Mouse (Mus musculus) neural tube, embryonic 11.5 days (tissue): ENCODE data around the gene Gstm3. TPM values are rescaled to one million over a fixed set of nuclear protein-coding genes. Genes with fewer than 3 reads are reported as not detected.
"Not testable (repeated sequence)": the region's sequence is repeated elsewhere in the genome, so short reads cannot be mapped to it uniquely, and the experiment has no call there.

Experiments
- ATAC-seq: fragments of 200-750 bp; cut with Nextera tagmentation; 2 replicates; pipeline ENCODE4 v1.8.0; 2017; ENCODE audit warnings: moderate number of reproducible peaks, mild to moderate bottlenecking, moderate TSS enrichment, moderate library complexity; ENCODE audit not compliant: insufficient read depth, low FRiP score, low TSS enrichment
- DNase-seq: peaks from one replicate; pipeline ENCODE4 v3.0.0-alpha.2; 2015; ENCODE audit warnings: low spot score
- H3K27ac ChIP-seq: fragments of 300-500 bp; sonication (generic); 2 replicates; pipeline ENCODE4 v1.5.1; 2014; ENCODE audit warnings: low read depth, mild to moderate bottlenecking, low read length
- H3K27me3 ChIP-seq: fragments of 300-500 bp; sonication (generic); 2 replicates; pipeline ENCODE4 v1.6.1; 2014; ENCODE audit warnings: mild to moderate bottlenecking, low read length, mixed read lengths; ENCODE audit not compliant: control insufficient read depth, insufficient read depth
- H3K36me3 ChIP-seq: fragments of 300-500 bp; sonication (generic); 2 replicates; pipeline ENCODE4 v1.6.1; 2014; ENCODE audit warnings: mild to moderate bottlenecking, low read length, moderate library complexity, mixed read lengths; ENCODE audit not compliant: control insufficient read depth, insufficient read depth
- H3K4me1 ChIP-seq: fragments of 300-500 bp; sonication (generic); 2 replicates; pipeline ENCODE4 v1.6.1; 2014; ENCODE audit warnings: low read length, mixed read lengths; ENCODE audit not compliant: control insufficient read depth, insufficient read depth
- H3K4me2 ChIP-seq: fragments of 300-500 bp; sonication (generic); 2 replicates; pipeline ENCODE4 v1.6.1; 2014; ENCODE audit warnings: low read depth, mild to moderate bottlenecking, moderate library complexity
- H3K4me3 ChIP-seq: fragments of 300-500 bp; sonication (generic); 2 replicates; pipeline ENCODE4 v1.5.1; 2014; ENCODE audit warnings: low read depth, low read length
- H3K9ac ChIP-seq: fragments of 300-500 bp; sonication (generic); 2 replicates; pipeline ENCODE4 v1.6.1; 2014; ENCODE audit warnings: mild to moderate bottlenecking, low read length
- H3K9me3 ChIP-seq: fragments of 300-500 bp; sonication (generic); 2 replicates; pipeline ENCODE4 v1.6.1; 2016; ENCODE audit warnings: low read length; ENCODE audit not compliant: control insufficient read depth
- WGBS: fragments of 180-500 bp; shearing (Covaris S2); extraction: QIAGEN DNeasy Blood & Tissue Kit; methylation state at CpG from one replicate; pipeline ENCODE4 v1.1.7; 2014; 5-methylcytosine and 5-hydroxymethylcytosine counted together
- polyA plus RNA-seq: library from polyadenylated mRNA; unstranded; fragments of >200 nt; fragmentation: Nextera tagmentation; extraction: Ambion mirVana; gene quantifications from 2 replicates; pipeline ENCODE4 v1.2.1, GENCODE M21; 2014

The Gstm3 gene
- polyA plus RNA-seq, 1 experiment from 2014 or later, result not detected

DNA sequence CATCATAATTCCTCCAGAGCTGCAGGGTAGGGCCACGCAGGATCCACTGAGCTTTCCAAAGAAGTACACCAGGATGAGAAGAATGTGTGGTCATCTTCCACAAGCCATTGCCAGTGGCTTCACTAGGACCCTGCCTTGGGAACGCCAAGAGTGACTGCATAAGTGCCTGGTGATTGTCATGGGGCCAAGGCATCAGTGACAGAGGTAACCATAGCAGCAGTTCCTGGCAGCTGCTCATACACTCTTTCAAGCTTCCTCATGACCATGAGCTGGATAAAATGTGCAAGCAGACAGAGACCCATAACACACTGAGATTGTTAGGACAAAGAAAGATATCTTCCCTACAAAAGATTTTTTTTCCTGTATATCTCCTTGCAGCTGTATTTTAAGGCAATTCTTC is 41.2 kb upstream of the Gstm3 start:
- ATAC-seq (no peak), DNase-seq (no peak)
- Histone ChIP-seq H3K4me1 (no peaks in the 10 kb centered on the region), H3K4me3 (no peak overlapping the region), H3K4me2 (no peak overlapping the region), H3K9me3 (no peaks in the 10 kb centered on the region), H3K27me3 (no peaks in the 10 kb centered on the region), H3K9ac (no peak overlapping the region), H3K36me3 (no peaks in the 10 kb centered on the region), H3K27ac (no peak overlapping the region)
- WGBS, result 81% methylated on average over 2 of the region's 2 CpGs

DNA sequence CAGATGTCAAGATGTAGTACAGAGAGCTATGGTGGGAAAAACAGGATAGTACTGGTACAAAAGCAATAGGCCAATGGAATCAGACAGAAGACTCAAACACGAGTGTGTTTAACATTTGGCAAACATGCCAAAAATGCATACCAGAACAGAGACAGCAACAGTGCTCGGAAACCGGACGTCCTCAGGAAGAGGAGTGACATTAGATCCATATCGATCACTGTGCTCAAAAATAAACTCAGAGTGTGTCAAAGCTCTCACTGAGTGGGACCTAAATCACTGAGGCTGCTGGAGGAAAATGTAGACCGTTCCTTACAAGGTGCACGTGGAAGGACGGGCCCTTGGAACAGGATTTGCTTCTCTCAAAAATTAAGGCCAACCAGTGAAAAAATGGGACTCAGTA is 32.9 kb upstream of the Gstm3 start:
- no peak for ATAC-seq

DNA sequence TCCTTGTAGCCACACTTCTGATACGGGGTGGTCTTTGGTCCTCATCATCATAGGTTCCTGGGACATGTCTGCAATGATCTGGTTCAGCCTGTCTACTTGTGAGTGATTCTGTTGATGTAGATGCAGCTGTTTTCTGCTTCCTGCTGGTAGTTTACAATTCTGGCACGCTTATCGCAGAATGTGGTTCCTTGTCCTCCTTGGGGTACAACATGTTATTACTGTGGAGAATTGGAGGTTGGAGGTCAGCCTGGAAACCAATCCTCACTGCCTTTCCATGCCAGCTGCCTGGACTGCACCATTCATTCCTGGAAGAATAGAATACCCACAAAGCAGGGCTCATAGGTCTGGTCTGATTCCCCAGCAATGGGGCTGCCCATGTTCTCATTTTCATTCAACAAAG is 30.4 kb upstream of the Gstm3 start:
- Histone ChIP-seq H3K4me3 (no peak overlapping the region), H3K27ac (no peak overlapping the region), H3K4me1 (no peaks in the 10 kb centered on the region), H3K36me3 (no peaks in the 10 kb centered on the region), H3K27me3 (no peaks in the 10 kb centered on the region), H3K4me2 (no peak overlapping the region), H3K9ac (no peak overlapping the region), H3K9me3 (no peaks in the 10 kb centered on the region)
- no peak for DNase-seq
- WGBS, result 86% methylated on average over 3 of the region's 3 CpGs
- ATAC-seq, result no peak

More for the DNA sequence above, 32.9 kb upstream of the Gstm3 start:
- H3K4me3 ChIP-seq, result no peak overlapping the region
- DNase-seq, result no peak
- WGBS, result 86% methylated on average over 8 of the region's 8 CpGs
- no peaks in the 10 kb centered on the region for H3K36me3 ChIP-seq
- H3K9ac ChIP-seq, result no peak overlapping the region
- H3K9me3 ChIP-seq, result no peaks in the 10 kb centered on the region
- no peaks in the 10 kb centered on the region for H3K27me3 ChIP-seq
- no peak overlapping the region for H3K4me2 ChIP-seq
- no peaks in the 10 kb centered on the region for H3K4me1 ChIP-seq
- H3K27ac ChIP-seq, result no peak overlapping the region

DNA sequence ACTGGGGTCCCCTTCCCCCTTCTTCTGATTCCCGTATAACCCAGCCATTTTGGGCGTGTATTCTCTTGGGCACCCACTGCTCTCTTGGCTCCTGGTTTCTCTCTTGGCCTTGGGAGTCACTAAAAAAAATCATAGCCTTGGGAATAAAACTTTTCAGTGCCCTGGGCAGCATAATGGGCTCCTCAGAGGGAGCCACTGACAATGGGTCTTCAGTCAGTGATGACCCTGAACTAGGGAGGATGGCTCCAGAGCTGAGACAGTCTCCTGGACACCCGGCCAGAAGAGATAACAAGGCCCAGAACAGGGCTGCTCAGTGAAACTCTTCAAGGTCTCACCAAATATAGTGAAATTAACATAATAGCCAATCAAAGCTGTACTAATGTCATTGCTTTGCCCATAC is 29.5 kb upstream of the Gstm3 start:
- no peak for ATAC-seq
- no peak overlapping the region for H3K4me2 ChIP-seq
- no peak overlapping the region for H3K4me3 ChIP-seq
- WGBS, result 86% methylated on average over 3 of the region's 3 CpGs
- H3K36me3 ChIP-seq, result no peaks in the 10 kb centered on the region
- DNase-seq, result no peak
- H3K27me3 ChIP-seq, result no peaks in the 10 kb centered on the region
- H3K4me1 ChIP-seq, result no peaks in the 10 kb centered on the region
- H3K9ac ChIP-seq, result no peak overlapping the region
- no peak overlapping the region for H3K27ac ChIP-seq
- H3K9me3 ChIP-seq, result no peaks in the 10 kb centered on the region

DNA sequence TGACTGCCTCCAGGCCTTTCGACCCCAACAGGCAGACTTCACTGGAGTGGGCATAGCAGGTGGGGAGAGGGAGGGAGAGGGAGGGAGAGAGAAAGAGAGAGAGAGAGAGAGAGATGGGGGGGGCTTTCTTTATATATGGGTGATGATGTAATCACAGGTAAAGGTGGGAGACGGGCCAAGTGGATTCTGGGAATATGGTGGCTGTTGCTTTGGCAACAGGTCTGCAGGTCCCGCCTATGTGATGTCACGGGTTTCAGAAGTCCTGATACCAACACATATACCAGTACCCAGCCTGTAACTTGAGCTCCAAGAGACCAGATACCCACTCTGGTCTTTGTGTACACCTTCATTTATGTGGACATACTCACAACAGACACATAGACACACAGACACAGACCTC is 27.5 kb upstream of the Gstm3 start:
- no peak for DNase-seq
- H3K9me3 ChIP-seq, result no peaks in the 10 kb centered on the region
- ATAC-seq, result no peak
- H3K27ac ChIP-seq, result no peak overlapping the region
- no peak overlapping the region for H3K4me3 ChIP-seq
- no peak overlapping the region for H3K9ac ChIP-seq
- H3K27me3 ChIP-seq, result no peaks in the 10 kb centered on the region
- H3K4me2 ChIP-seq, result no peak overlapping the region
- WGBS, result 88% methylated on average over 4 of the region's 4 CpGs
- H3K4me1 ChIP-seq, result no peaks in the 10 kb centered on the region
- H3K36me3 ChIP-seq, result no peaks in the 10 kb centered on the region

DNA sequence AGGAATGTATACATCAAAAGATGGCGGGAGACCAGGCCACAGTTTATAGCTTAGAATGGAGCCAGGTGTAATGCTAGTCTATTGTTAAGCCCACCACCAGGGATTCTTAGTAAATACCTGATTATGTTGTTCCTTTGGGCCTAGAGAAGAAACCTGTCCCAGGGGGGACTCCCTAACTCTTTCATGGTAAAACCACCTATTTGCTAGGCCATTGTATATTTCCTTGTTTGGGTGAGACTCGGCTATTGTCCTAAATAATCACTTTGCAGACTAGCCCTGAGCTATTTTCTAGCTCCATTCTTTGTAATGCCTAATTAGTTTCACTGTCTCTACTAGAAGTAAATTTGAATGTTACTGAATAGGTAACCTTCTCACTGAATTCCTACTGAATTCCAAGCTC is 26.9 kb upstream of the Gstm3 start:
- not testable (repeated sequence) for ATAC-seq, H3K4me1 ChIP-seq, H3K4me2 ChIP-seq, H3K9ac ChIP-seq, H3K4me3 ChIP-seq, H3K9me3 ChIP-seq, H3K27me3 ChIP-seq, H3K27ac ChIP-seq, H3K36me3 ChIP-seq, DNase-seq
- WGBS, result 72% methylated on average over 2 of the region's 2 CpGs

DNA sequence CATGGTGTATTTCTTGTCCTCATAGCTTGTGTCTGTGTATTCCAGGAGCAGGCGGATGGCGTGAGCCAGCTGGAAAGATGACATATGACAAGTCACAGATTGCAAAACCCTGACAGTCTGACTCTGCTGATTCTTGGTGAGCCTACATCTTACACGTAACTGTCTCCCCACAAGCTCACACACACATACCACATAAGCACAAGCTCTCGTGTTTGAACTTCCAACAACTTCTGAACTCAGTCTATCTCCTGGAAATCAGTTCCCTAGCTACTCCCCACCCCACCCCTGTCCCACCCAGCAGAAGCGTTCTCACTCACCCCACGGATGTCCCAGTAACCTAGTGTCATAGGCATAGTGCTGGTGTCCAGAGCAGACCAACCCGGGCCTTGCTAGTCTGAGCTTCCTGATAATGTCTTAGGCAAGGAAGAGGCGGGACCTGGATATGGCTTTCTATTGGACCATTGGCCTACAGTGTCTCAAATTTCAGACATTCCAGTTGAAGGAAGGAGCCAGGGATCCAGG is 17.0 kb upstream of the Gstm3 start, which contains the start of gene Gstm2:
Gene Gstm2 (minus strand): TSS at position 413 of the 522 bp plus-strand sequence.
- Histone ChIP-seq H3K9ac (no peak within 1 kb of the TSS), H3K4me3 (no peak within 1 kb of the TSS), H3K27me3 (no peaks in the 10 kb centered on the region), H3K4me1 (no peaks in the 10 kb centered on the region), H3K27ac (no peak within 1 kb of the TSS), H3K36me3 (no peaks in the 10 kb centered on the region), H3K4me2 (no peak within 1 kb of the TSS), H3K9me3 (no peaks in the 10 kb centered on the region)
- DNase-seq (peak; percentile 15), ATAC-seq (no peak)
- 64% methylated on average over 8 of the region's 8 CpGs for WGBS

DNA sequence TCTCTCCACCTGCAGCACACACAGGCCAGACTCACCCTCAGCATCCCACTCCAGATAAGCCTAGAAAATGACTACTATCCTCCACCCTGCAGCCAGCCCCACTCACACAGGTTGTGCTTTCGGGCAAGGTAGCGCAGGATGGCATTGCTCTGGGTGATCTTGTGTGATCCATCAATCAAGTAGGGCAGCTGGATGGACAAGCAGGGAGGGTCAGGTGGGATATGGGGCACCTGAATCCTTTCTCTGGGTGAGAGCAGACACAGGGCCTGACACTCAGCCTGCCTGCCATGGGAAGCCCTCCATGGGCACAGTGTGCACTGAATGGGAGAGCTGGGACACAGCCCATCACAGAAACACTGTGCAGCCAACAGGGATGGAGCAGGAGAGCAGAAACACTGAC is 16.1 kb upstream of the Gstm3 start:
- H3K9ac ChIP-seq, H3K36me3 ChIP-seq, DNase-seq, H3K27ac ChIP-seq, H3K4me2 ChIP-seq, ATAC-seq, H3K4me1 ChIP-seq, H3K27me3 ChIP-seq, H3K4me3 ChIP-seq, H3K9me3 ChIP-seq: not testable (repeated sequence)
- WGBS, result 94% methylated on average over 2 of the region's 2 CpGs

- H3K4me1 ChIP-seq, result no peaks in the 10 kb centered on the region
- no peak overlapping the region for H3K4me3 ChIP-seq
- H3K27ac ChIP-seq, result no peak overlapping the region
- 78% methylated on average over 5 of the region's 5 CpGs for WGBS
- no peaks in the 10 kb centered on the region for H3K36me3 ChIP-seq
- H3K27me3 ChIP-seq, result no peaks in the 10 kb centered on the region
- ATAC-seq (no peak), DNase-seq (no peak)
- no peaks in the 10 kb centered on the region for H3K9me3 ChIP-seq
- H3K9ac ChIP-seq, result no peak overlapping the region
- no peak overlapping the region for H3K4me2 ChIP-seq
Observed at GRCm38 (mm10) chr3:107984471-107984870, 15.4 kb upstream of the Gstm3 start.
